Mouse (Mus musculus) neural tube, embryonic 14.5 days (tissue): ENCODE measurements around the gene Epn2. TPM values are rescaled to one million over a fixed set of nuclear protein-coding genes. Genes with fewer than 3 reads are reported as not detected.

Experiments
- ATAC-seq: fragments of 200-750 bp; cut with Nextera tagmentation; 2 replicates; pipeline ENCODE4 v1.8.0; 2017; ENCODE audit warnings: low read depth, mild to moderate bottlenecking, moderate TSS enrichment, moderate library complexity
- H3K27ac ChIP-seq: fragments of 300-500 bp; sonication (generic); 2 replicates; pipeline ENCODE4 v1.5.1; 2014; ENCODE audit warnings: low read depth, mild to moderate bottlenecking, control low read depth, low read length, moderate library complexity, mixed read lengths
- H3K27me3 ChIP-seq: fragments of 300-500 bp; sonication (generic); 2 replicates; pipeline ENCODE4 v1.6.1; 2014; ENCODE audit warnings: low read length; ENCODE audit not compliant: control insufficient read depth, insufficient read depth
- H3K36me3 ChIP-seq: fragments of 300-500 bp; sonication (generic); 2 replicates; pipeline ENCODE4 v1.6.1; 2014; ENCODE audit warnings: low read length, mixed read lengths; ENCODE audit not compliant: control insufficient read depth, insufficient read depth
- H3K4me1 ChIP-seq: fragments of 300-500 bp; sonication (generic); 2 replicates; pipeline ENCODE4 v1.6.1; 2014; ENCODE audit warnings: low read length; ENCODE audit not compliant: control insufficient read depth, insufficient read depth
- H3K4me2 ChIP-seq: fragments of 300-500 bp; sonication (generic); 2 replicates; pipeline ENCODE4 v1.6.1; 2014; ENCODE audit warnings: mild to moderate bottlenecking, low read depth, low read length, control low read depth
- H3K4me3 ChIP-seq: fragments of 300-500 bp; sonication (generic); 2 replicates; pipeline ENCODE4 v1.5.1; 2014; ENCODE audit warnings: low read depth, low read length, control low read depth, mixed read lengths
- H3K9ac ChIP-seq: fragments of 300-500 bp; sonication (generic); replicated peaks from 2 replicates; pipeline ENCODE4 v1.6.1; 2014; ENCODE audit warnings: low read depth, mild to moderate bottlenecking, control low read depth, low read length, mixed read lengths
- H3K9me3 ChIP-seq: fragments of 300-500 bp; sonication (generic); 2 replicates; pipeline ENCODE4 v1.6.1; 2016; ENCODE audit warnings: low read length; ENCODE audit not compliant: control insufficient read depth
- WGBS: fragments of 180-500 bp; shearing (Covaris S2); extraction: QIAGEN DNeasy Blood & Tissue Kit; methylation state at CpG from one replicate; pipeline ENCODE4 v1.1.7; 2014; 5-methylcytosine and 5-hydroxymethylcytosine counted together
- polyA plus RNA-seq: library from polyadenylated mRNA; unstranded; fragments of >200 nt; fragmentation: Nextera tagmentation; extraction: Ambion mirVana; gene quantifications from 2 replicates; pipeline ENCODE4 v1.2.1, GENCODE M21; 2014

The Epn2 gene
- polyA plus RNA-seq, 1 experiment from 2014 or later: 74.8 TPM

DNA sequence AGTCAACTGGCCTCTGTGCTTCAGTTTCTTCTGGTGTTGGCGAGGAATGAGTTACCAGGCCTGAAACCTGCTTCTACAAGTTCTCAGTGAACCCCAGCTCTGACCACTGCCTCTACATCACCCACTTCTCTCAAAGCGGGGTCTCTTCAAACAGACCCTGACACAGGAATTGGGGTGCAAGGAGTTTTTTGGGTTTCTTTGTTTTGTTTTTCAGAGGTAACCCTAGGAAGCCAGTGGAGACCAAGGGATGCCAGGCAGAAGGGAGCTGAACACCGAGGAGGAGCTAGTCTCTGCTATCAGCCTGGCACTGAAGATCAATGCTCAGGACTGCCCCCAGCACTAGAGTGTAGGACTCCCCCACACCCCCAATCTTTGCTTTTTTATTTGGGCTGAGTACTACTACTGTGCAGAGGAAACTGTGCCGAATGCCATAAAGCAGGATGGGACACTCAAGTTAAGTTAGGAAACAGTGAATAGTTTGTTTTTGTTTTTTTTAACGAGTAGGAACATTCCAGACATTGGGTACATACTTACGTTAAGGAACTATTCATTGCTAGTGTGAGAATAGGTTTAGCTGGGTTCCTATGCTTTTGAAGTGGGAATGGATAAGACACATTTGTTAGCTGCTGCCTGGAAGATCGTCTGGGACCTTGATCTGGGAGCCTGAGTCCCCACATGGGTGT, 37.9 kb upstream of the Epn2 start:
- no peak overlapping the region for H3K27ac ChIP-seq
- 79% methylated on average over 7 of the region's 7 CpGs for WGBS
- no peaks in the 10 kb centered on the region for H3K9me3 ChIP-seq
- no peak overlapping the region for H3K4me3 ChIP-seq
- H3K27me3 ChIP-seq: no peaks in the 10 kb centered on the region
- ATAC-seq: no peak
- H3K4me2 ChIP-seq: no peak overlapping the region
- no peaks in the 10 kb centered on the region for H3K4me1 ChIP-seq
- H3K36me3 ChIP-seq: no peaks in the 10 kb centered on the region
- no peak overlapping the region for H3K9ac ChIP-seq

DNA sequence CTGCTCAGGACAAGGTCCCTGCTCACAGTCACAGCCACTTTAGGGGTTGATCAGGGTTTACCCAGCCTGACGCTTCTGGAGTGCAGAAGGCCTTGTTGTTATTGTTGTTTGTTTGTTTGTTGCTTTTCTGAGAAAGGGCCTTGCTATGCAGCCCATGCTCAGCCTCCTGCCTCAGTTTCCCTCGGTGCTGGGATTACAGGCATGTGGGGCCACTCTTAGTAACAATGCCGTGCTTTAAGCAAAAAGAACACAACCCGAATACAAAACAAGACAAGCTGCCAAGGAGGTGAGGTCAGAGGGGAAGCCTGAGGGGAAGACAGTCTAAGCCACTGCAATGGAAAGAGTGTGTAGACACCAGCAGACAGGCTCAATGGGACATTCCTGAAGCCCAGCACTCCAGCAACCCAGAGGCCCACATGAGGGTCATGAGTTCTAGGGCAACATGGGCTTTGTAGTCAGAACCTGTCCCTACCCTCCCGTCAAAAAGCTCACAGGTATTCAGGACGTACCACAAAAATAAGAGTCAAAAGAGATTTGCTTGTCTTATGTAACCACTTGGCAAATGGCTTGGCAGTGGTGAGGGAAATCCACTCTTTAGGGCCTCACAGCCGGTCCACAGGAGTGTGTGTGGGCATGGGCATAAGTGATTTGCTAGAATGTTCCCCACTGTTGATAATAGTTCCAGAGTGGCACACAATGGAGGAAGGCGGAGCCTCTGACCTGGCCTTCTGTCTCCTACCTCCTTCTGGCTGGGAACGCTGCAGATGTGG, 37.2 kb upstream of the Epn2 start:
- no peak overlapping the region for H3K9ac ChIP-seq
- no peak for ATAC-seq
- no peak overlapping the region for H3K4me3 ChIP-seq
- no peaks in the 10 kb centered on the region for H3K9me3 ChIP-seq
- H3K36me3 ChIP-seq: no peaks in the 10 kb centered on the region
- WGBS: 58% methylated on average over 9 of the region's 9 CpGs
- no peak overlapping the region for H3K27ac ChIP-seq
- no peaks in the 10 kb centered on the region for H3K27me3 ChIP-seq
- H3K4me1 ChIP-seq: no peaks in the 10 kb centered on the region
- no peak overlapping the region for H3K4me2 ChIP-seq

DNA sequence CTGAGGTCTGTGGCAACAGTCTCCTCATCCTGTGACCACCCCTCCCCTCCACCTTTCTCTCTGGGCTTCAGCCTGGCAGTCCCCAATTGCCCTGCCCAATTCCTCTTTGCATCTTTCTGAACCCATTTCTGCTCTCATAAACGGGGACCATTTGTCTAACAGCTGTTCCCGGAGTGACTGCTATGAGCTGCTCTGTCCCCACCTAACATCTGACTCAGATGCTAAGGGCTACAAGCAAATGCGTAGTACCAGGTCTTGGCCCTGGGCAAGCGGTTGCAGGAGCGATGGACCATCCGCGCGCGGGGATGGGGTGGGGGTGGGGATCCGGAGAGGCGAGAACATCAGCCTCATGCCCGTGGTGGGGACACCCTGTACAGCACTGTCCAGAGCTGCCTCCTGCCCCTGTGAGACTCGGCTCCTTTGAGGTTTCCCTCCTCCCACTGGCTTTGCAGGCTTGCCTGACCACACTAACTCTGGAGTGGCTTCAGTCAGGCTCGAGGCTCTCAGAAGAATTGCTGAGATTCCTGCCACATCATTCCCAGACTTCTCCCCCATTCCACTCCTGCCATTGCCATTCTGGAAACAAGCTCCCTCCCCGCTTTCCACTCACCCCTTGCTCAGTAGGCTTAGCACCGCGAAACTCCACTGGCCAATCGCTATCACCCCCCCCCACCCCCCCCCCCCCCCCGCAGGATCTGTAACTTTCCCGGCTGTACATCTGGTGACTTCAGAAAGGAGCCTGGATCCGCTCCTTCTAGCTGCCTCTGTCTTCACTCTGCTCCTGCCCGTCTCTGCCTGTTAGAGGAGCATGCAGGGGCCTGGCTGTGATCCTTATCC, 36.4 kb upstream of the Epn2 start:
- H3K9me3 ChIP-seq: no peaks in the 10 kb centered on the region
- H3K9ac ChIP-seq: no peak overlapping the region; the same call in 1 of the 2 replicates
- no peaks in the 10 kb centered on the region for H3K36me3 ChIP-seq
- H3K27me3 ChIP-seq: no peaks in the 10 kb centered on the region
- H3K27ac ChIP-seq: no peak overlapping the region
- H3K4me1 ChIP-seq: no peaks in the 10 kb centered on the region
- H3K4me3 ChIP-seq: no peak overlapping the region
- ATAC-seq: no peak
- WGBS: 17% methylated on average over 21 of the region's 22 CpGs
- H3K4me2 ChIP-seq: peak overlapping the region; percentile 35

GRCm38 (mm10) chr11:61614401-61614800, 34.9 kb upstream of the Epn2 start:
- Histone ChIP-seq H3K4me2 (no peak overlapping the region), H3K27ac (no peak overlapping the region), H3K36me3 (no peaks in the 10 kb centered on the region), H3K4me1 (no peaks in the 10 kb centered on the region), H3K27me3 (no peaks in the 10 kb centered on the region), H3K4me3 (no peak overlapping the region), H3K9me3 (no peaks in the 10 kb centered on the region), H3K9ac (no peak overlapping the region)
- 44% methylated on average over 5 of the region's 5 CpGs for WGBS
- ATAC-seq: no peak

DNA sequence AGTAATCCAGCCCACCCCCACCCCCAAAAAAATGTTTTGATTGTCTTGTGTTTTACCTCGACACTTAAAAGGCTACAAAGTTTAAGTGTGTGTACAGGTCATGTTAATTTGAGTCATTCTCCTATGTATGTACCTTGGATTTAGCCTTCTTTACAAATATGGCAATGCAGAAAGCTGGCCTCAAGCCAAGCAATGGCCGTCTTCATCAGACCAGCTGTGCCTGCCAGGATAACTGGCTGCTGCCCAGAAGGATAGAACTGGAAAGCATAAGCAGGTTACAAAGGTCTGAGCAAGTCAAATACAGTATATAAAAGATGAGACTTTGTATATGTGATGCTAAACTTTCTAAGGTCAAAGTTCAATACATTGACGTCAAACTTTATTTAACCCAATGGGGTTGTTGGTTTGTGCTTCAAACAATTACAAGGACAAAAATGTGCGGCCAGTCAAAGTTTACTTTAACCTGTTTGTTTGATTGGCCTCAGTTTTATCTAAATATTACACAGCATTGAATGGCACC, 32.7 kb upstream of the Epn2 start:
- Histone ChIP-seq H3K4me2 (no peak overlapping the region), H3K27me3 (no peaks in the 10 kb centered on the region), H3K36me3 (no peaks in the 10 kb centered on the region), H3K27ac (no peak overlapping the region), H3K4me3 (no peak overlapping the region), H3K4me1 (no peaks in the 10 kb centered on the region), H3K9ac (no peak overlapping the region), H3K9me3 (no peaks in the 10 kb centered on the region)
- 82% methylated on average over 4 of the region's 4 CpGs for WGBS
- ATAC-seq: no peak

- no peaks in the 10 kb centered on the region for H3K9me3 ChIP-seq
These were observed 31.7 kb upstream of the Epn2 start for GRCm38 (mm10) chr11:61611197-61611596.

GRCm38 (mm10) chr11:61608072-61608471, 28.6 kb upstream of the Epn2 start:
- no peak overlapping the region for H3K27ac ChIP-seq
- H3K9ac ChIP-seq: no peak overlapping the region
- no peak for ATAC-seq
- H3K4me3 ChIP-seq: no peak overlapping the region
- H3K27me3 ChIP-seq: no peaks in the 10 kb centered on the region
- no peak overlapping the region for H3K4me2 ChIP-seq
- H3K9me3 ChIP-seq: no peaks in the 10 kb centered on the region
- H3K36me3 ChIP-seq: no peaks in the 10 kb centered on the region
- no peaks in the 10 kb centered on the region for H3K4me1 ChIP-seq
- WGBS: 88% methylated on average over 4 of the region's 4 CpGs

More at GRCm38 (mm10) chr11:61611197-61611596, 31.7 kb upstream of the Epn2 start:
- H3K4me1 ChIP-seq: no peaks in the 10 kb centered on the region
- ATAC-seq: no peak
- H3K4me2 ChIP-seq: no peak overlapping the region
- H3K27ac ChIP-seq: no peak overlapping the region
- 90% methylated on average over 3 of the region's 3 CpGs for WGBS
- H3K27me3 ChIP-seq: no peaks in the 10 kb centered on the region
- H3K36me3 ChIP-seq: no peaks in the 10 kb centered on the region
- H3K4me3 ChIP-seq: no peak overlapping the region
- no peak overlapping the region for H3K9ac ChIP-seq

DNA sequence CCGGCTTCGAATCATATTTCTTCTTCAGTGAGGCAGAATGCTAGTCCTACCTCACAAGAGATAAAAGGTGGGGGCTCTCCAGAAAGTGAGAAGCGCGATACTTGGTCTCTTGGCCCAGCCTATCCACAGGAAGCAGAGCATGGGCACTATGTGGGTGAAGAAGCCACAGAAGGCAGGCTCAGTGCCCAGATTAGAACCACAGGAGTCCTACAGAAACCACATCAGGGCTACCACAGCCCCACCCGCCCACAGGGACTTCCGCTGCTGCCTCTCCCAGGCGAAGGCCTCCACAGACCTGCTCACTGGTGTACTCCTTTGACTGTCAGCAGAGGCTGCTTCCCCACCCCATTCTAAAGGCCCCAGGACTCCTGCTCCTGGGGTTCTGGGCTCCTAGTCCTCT, 23.2 kb upstream of the Epn2 start:
- H3K9me3 ChIP-seq: no peaks in the 10 kb centered on the region
- H3K27me3 ChIP-seq: no peaks in the 10 kb centered on the region
- H3K36me3 ChIP-seq: no peaks in the 10 kb centered on the region
- no peak overlapping the region for H3K27ac ChIP-seq
- ATAC-seq: no peak
- no peak overlapping the region for H3K4me3 ChIP-seq
- no peaks in the 10 kb centered on the region for H3K4me1 ChIP-seq
- 93% methylated on average over 7 of the region's 7 CpGs for WGBS
- H3K9ac ChIP-seq: no peak overlapping the region
- no peak overlapping the region for H3K4me2 ChIP-seq
